Mouse (Mus musculus) liver, embryonic 14.5 days (tissue): ENCODE results near the gene Rhov.

Experiments used
- CTCF ChIP-seq: IDR thresholded peaks from 2 replicates; pipeline ENCODE4 v1.5.1; 2016; ENCODE audit warnings: antibody characterized with exemption, low read depth, control low read depth
- EP300 ChIP-seq: IDR thresholded peaks from 2 replicates; pipeline ENCODE4 v1.6.1; 2016; ENCODE audit warnings: antibody characterized with exemption, low read depth

- TF ChIP-seq CTCF = no peak
- no peak for TF ChIP-seq EP300
Measured at GRCm38 (mm10) chr2:119277810-119278209, 6.7 kb upstream of the Rhov start.
